Mouse (Mus musculus) testis, postnatal 14 days (tissue): Measurements from ENCODE around the gene Polr1e.
"Not testable (repeated sequence)": the region's sequence is repeated elsewhere in the genome, so short reads cannot be mapped to it uniquely, and the experiment has no call there.

Experiments used
- DNase-seq: peaks from one replicate; pipeline ENCODE4 v3.0.0; 2021; ENCODE audit warnings: low spot score

Polr1e gene

GRCm38 (mm10) chr4:45018452-45018980, at the start of gene Polr1e:
TSS of gene Polr1e (plus strand) at chr4:45018583.
- DNase-seq, result peak; percentile 93

- DNase-seq, result no peak
Observed at GRCm38 (mm10) chr4:44970056-44970455, 48.3 kb upstream of the Polr1e start.

DNA sequence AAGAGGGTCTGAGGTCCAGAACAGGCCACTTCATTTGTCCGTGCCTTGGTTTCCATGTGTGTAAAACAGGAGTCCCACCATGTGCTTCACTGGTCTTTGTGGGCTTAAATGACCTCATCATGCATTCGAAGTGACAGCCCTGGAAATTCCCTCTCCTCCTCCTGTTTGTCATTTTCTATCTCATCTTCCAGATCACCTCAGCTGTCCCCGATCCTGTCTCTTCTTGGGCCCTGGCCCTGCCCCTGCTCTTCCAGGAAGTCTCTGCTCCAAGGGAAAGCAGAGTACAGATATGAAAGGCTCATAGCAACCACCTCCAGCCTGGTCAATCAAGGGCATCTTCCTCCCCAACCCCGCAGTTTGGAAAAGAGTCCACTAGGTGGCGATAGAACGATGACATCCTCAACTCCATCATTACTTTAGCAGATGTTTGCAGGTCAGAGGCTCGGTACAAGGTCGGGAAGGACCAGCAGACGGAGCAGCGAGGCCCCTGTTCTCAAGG, 47.7 kb upstream of the Polr1e start:
- DNase-seq, result no peak

GRCm38 (mm10) chr4:44973450-44973849, 44.9 kb upstream of the Polr1e start:
- DNase-seq, result peak; percentile 80

GRCm38 (mm10) chr4:44973871-44974270, 44.5 kb upstream of the Polr1e start:
- no peak for DNase-seq

- no peak for DNase-seq
Observed at GRCm38 (mm10) chr4:44974331-44974730, 44.1 kb upstream of the Polr1e start.

GRCm38 (mm10) chr4:44976026-44976615, 42.3 kb upstream of the Polr1e start:
- no peak for DNase-seq

- no peak for DNase-seq
Observed at GRCm38 (mm10) chr4:44976921-44977710, 41.3 kb upstream of the Polr1e start.

DNA sequence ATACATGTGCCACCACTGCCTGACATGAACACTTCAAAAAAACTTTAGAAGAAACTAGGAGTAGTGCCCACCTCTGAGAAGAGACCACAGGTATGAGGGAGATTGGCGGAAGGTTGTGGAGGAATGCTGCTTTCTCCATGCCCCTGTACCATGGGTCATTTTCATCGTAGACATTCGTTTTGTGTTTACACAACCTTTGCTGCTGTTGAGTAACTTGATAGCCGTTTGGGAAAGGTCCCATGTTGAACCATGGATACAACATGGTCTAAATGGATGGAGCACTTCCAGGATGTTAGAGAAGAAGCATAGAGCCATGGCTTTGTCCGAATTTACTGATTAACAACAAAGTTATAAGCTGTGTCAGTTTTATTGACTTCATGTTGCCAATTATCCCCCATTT, 40.2 kb upstream of the Polr1e start:
- no peak for DNase-seq

DNA sequence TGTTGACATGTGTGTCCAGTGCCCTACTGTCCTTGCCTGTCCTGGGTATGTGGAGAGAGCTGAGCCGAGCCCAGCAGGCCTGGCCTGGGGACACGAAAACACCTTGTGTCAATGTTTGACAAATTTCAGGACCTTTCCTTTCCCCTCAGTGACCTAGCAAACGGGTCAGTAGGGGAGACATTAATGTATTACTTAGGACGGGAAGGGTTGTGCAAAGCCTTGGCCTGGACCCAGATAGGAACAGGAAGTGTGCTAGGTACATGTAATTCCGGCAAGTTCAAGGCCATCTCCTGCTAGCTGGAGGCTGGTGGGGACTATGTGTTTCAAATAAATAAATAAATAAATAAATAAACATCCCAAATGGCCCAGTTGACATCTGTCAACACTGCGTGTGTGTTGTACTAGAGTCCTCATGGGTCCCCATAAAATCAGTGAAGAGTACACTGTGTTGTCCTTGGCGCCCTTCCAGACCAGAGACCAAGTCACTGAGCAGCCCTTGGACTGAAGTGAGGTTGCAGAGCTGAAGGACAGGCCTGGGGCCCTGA, 38.5 kb upstream of the Polr1e start:
- no peak for DNase-seq

DNA sequence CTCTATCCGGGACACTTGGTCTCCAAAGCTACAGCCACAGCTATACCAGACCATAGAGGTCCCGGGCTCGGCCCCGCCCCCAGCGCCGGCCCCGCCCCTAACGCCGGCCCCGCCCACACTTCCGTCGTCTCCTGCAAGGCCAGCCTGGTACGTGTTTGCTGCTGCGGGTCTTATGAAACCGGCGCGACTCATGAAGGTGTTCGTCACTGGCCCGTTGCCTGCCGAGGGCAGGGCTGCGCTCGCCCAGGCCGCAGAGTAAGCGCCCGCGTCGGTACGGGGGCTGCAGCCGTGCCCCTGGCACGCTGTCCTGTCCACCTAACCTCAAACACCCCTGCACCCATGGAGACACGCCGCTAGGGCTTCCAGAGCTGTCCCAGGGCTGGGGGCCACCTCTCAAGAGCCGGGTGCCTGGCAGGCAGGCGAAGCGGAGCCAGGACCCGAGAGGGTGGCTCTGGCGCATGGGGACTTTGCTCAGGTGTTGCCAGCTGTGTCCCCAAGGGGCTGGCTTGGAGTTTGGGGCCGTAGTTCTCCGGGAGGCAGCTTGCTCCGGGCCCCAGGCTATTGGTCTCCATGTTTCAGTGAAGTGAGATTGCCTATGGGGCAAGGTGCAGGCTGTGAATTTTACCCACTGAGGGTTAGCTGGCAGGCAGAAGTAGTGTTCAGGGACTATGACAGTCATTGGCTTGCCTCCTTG, 37.0 kb upstream of the Polr1e start, which contains the start of gene Grhpr:
Gene Grhpr (plus strand): TSS at position 116 of the 694 bp plus-strand sequence.
- DNase-seq, result peak; percentile 77

DNA sequence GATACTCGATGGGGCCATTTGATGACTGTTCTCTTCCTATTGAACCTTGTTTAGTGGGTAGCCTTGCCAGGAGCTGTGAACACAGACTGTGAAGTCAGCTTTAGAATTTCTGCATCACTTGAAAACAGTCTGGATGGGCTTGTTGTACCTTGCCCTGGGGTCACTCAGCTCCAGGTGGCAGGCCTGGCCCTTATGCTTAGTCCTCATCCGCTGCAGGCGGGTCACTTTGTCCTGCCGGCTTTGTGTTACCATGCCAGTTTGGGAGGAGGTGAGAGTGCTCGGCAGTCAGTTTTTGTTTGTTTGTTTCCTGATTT, 36.5 kb upstream of the Polr1e start:
- no peak for DNase-seq

DNA sequence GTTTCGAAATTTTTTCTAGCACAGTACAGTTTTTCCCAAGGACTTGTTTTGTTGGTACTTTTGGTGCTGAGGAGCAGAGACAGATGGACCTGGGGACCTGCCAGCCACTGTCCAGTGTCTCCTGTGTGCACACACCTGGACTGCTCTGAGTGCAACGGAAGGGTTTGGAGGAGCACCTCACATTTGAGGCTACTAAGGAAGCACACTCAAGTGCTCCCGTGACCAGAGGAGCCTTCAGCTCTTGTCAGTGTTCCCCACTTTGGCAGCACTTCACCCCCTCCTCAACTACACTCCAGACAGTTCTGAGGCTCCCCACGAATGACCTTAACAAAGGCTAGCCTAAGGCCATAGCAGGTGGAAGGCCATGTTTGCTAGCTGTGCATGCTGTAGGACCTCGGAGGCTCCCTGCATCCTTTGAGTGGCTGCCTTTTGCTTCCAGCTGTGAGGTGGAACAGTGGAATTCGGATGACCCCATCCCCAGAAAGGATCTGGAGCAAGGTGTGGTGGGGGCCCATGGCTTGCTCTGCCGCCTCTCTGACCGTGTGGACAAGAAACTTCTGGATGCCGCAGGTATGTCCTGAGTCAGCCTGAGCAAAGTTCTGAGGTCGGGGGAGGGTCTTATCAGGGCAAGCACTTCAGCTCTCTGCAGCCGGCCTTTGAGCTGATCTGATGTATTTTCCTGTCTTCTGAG, 35.8 kb upstream of the Polr1e start:
- no peak for DNase-seq

DNA sequence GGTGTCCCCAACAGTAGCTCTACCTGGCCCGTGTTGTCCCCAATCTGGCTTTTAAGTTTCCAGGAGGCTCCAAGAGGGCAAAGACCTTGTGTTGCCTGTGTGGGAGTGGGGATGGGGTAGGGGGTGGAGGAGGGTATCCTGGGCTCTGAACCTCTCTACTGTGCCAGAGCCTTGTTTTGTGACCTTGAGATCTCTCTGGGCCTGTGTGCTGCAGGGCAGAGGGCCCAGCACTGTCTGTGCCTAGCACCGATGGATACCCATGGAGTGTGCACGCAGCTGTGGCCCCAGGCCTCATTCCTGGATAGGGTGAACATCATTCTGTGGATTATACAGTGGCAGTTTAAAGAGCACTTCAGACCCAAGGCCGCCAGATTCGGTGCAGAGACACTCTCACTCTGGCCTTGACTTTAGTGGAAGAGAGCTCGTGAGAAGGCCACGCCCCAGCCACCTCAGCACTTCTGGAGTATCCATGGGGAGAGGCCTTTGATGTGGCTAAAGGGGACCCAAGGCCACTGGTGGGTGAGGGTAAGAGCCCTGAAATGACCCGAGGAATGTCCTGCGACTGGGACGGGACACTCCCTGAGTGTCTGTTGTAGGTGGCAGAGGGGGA, 35.1 kb upstream of the Polr1e start:
- no peak for DNase-seq

DNA sequence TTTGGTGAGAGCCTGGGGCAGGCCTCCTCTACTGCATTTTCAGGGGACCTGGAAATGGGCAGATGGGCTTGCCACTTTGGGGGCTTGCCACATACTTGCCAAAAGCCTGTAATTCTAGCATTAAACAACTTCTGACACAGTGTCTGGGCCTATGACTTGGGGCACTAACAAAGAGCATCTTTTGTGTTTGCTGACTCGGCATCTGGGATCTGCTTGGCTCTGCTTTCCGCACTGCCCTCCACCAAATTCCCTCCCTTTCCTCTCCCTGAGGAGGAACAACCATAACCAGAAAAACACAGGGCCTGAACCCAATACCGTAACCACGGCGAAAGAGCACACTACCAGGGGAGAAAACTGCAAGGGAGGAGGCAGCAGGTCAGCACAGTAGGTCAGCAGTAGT, 27.8 kb upstream of the Polr1e start:
- no peak for DNase-seq

GRCm38 (mm10) chr4:44992330-44992729, 26.1 kb upstream of the Polr1e start:
- DNase-seq, result not testable (repeated sequence)

- not testable (repeated sequence) for DNase-seq
Observed at GRCm38 (mm10) chr4:44993179-44993578, 25.2 kb upstream of the Polr1e start.

DNA sequence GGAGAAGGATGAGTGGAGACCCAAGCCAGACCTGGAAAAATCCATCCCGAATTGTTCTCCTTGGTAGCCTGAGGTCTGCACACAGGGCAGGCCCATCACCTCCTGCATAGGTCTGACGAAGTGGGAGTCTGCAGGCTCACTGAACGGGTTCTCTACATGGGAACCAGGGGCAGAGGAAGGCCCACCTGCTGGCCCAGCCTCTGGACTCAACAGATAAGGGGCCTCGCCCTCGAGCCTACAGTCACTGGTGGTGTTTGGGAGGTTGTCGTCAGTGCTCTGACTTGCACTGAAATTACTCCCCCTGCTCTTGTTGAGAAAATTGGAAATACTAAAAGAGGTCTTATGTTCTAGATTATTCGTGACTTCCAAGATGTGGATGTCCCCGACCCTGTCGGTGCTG, 24.5 kb upstream of the Polr1e start:
- DNase-seq, result no peak

GRCm38 (mm10) chr4:44994776-44995175, 23.6 kb upstream of the Polr1e start:
- DNase-seq, result no peak

DNA sequence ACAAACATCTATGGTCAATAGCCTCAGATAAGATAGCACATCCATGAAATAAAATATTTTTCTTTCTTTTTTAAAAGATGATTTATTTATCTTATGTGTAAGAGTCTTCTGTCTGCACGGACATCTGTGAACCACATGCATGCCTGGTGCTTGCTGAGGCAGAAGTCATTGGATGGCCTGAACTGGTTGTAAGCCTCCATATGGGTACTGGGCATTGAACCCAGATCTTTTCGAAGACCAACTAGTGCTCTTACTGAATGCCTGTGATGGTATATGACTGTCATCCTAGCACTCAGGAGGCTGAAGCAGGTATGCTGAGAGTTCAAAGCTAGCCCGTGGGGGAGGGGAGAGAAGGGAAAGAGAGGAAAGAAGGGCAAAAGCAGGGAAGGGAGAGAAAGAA, 20.3 kb upstream of the Polr1e start:
- DNase-seq, result no peak

DNA sequence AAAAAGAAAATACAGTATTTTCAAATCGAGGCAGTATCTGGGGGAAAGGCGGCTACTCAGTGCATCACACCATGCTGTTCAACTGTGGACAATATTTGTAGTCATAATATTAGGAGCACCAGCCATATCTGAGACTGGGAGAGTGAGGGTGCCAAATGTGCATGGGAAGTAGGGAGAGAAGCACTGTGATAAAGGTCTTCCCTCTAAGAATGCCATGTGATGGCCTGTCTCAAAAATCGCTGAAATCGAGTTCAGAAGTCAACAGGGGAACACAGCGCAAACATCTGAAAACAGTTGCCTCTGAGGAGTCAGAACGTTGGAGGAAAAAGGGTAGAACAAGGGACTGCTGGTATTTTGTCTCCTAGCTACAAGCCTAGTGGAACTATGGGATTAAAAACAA, 18.4 kb upstream of the Polr1e start:
- no peak for DNase-seq
